Mouse (Mus musculus): ENCODE results near the gene Snx9.

The Snx9 gene

GRCm38 (mm10) chr17:5843641-5843990, 2.5 kb downstream of the Snx9 start:
- DNase-seq (ENCODE audit: low spot score in 2 of 2): no peak

- no peak for DNase-seq (ENCODE audit: low spot score in 2 of 2)
These were observed 4.2 kb downstream of the Snx9 start for GRCm38 (mm10) chr17:5845376-5845775.

GRCm38 (mm10) chr17:5846101-5846500, 5.0 kb downstream of the Snx9 start:
- no peak for DNase-seq (ENCODE audit: low spot score in 2 of 2)

GRCm38 (mm10) chr17:5848706-5849415, 7.7 kb downstream of the Snx9 start:
- DNase-seq (ENCODE audit: low spot score in 2 of 2): no peak

GRCm38 (mm10) chr17:5849421-5849910, 8.3 kb downstream of the Snx9 start:
- peak in 1 of 2 experiments; percentile 25 for DNase-seq (ENCODE audit: low spot score in 2 of 2)

DNA sequence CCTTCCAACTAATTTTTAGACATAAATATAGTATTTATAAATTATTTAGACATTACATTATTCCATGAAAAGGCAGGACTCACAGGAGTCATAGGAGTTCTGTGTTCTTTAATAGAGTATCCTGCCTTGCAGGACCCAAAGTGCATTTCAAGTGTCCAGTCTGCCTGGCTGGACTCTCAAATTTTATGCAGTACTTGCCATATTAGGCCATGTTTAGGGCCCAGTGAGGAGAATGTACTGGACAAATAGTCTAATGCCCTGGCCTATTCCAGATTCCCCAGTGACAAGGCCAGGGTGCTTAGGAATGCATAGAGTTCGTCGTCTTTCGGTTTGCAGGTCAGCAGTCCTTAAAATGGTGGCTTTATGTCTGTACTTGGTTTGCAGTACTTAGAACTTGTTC, 8.9 kb downstream of the Snx9 start:
- DNase-seq (ENCODE audit: low spot score in 2 of 2): no peak

DNA sequence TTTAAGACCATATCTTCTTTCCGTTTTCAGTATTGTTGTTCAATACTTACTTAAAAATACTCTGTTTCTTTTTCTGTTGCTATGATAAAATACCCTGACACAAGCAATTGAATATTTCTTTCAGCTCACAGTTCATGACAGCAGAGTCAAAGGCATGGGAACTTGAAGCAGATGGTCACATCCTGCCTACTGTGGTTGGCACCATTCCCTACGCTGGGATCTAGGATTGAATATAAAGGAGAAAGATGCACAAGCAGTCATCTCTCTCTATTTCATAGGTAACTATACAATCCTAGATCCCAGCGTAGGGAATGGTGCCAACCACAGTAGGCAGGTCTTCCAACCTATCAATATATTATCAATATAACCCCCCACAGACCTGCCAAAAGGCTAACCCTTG, 9.3 kb downstream of the Snx9 start:
- DNase-seq (ENCODE audit: low spot score in 2 of 2): no peak

DNA sequence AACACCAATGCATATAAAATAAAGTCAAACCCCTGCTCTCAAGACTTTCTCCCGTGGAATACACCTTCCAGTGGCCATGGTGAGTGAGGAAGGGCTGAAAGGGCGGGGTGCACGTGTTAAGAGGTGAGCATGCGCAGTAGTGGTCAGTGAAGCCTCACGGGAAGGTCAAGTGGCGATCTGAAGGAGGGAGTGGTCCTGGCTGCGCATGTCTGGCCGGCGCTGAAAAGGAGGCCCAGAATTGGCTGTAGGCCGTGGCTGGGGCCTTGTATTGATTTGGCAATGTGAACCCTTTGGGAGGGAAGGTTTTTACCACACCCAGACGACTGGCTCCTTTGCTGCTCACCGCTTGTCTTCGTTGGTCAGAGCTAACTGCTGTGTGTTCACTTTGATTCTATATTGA, 12.8 kb downstream of the Snx9 start:
- DNase-seq (ENCODE audit: low spot score in 2 of 2): no peak

DNA sequence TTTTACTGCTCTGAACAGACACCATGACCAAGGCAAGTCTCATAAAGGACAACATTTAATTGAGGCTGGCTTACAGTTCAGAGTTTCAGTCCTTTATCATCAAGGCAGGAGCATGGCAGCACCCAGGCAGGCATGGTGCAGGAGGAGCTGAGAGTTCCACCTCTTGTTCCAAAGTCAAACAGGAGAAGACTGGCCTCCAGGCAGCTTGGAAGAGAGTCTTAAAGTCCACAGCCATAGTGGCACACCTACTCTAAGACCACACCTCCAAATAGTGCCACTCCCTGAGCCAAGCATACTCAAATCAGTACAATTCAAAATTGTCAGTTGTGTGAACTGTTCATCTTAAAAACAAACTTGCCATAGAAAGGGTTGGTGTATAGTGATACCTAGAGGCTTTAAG, 14.4 kb downstream of the Snx9 start:
- no peak for DNase-seq (ENCODE audit: low spot score in 2 of 2)

DNA sequence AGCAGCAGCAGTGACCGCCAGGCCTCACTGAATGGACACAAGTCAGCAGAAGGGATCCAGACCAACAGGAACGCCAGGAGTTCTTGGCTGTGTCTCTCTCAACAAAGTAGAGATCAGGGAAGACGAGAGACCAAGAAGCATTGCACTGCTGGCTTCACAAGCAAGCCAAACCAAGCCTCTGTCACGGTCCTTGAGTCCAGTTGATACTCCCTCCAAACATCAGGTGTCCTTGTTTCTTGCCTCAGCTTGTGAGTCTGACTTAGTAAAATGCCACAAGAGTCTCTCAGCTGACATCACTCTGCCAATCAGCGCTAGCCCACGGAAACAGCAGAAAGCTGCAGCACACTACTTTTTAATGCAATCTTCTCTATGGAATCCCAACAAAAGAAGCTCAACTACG, 15.3 kb downstream of the Snx9 start:
- DNase-seq (ENCODE audit: low spot score in 2 of 2): no peak

- no peak for DNase-seq (ENCODE audit: low spot score in 2 of 2)
These were observed 16.1 kb downstream of the Snx9 start for GRCm38 (mm10) chr17:5857206-5857605.

GRCm38 (mm10) chr17:5858209-5858608, 17.1 kb downstream of the Snx9 start:
- DNase-seq (ENCODE audit: low spot score in 2 of 2): no peak

DNA sequence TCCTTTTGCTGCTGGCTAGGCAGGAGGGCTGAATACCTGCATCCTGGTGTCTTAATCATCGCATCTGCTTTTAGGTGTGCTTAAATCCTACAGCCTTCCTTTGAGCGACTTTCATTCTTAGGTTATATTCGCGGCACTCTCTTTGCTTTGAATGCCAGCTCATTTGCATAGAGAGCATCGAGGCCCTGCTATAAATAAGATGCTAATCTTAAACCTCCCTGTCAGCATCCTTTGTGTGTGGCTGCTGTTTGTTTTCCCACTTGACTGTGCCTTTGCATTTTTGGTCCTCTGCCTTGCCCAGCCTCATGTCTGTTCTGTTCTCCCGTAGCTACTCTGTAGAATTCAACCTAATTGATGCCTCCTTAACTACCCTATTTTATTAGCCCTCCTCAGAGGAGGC, 21.2 kb downstream of the Snx9 start:
- no peak for DNase-seq (ENCODE audit: low spot score in 2 of 2)

- DNase-seq (ENCODE audit: low spot score in 2 of 2): no peak
These were observed 21.7 kb downstream of the Snx9 start for GRCm38 (mm10) chr17:5862869-5863268.

DNA sequence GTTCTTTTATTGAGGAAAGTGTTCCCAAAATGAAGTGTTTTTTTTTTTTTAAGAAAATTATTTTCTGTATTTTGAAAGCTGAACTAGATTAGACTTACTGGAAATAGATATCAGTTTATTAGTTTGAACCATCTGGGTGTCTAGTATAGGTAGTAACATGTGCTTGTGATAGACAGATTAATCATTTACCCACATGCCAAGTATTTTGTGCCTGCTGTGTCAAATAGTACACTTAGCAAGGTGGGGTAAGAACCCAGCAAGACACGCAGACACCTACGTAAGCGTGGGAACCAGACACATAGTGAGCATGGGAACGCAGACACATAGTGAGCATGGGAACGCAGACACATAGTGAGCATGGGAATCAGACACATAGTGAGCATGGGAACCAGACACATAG, 22.6 kb downstream of the Snx9 start:
- no peak for DNase-seq (ENCODE audit: low spot score in 2 of 2)

DNA sequence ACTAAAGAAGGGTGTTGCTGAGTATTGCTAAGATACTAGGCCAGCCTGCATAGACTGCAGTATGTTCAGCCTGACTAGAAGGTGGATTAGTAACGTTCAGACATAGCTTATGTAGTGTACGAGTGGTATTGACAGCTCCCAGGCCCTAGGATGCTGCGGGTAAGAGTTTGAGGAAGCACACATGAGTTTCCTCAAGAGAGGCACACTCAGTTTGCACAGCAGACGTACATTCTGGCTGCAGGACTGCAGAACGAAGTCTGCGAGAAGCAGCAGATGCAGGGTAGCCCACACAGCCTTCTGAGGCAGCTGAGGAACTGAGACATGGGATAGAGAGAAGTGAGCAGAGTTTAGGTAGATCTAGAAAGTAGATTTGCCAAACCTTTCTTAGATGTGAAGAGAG, 26.3 kb downstream of the Snx9 start:
- peak; percentile 40 to 44 for DNase-seq (ENCODE audit: low spot score in 2 of 2)

- DNase-seq (ENCODE audit: low spot score in 2 of 2): no peak
These were observed 27.3 kb downstream of the Snx9 start for GRCm38 (mm10) chr17:5868319-5869031.

- DNase-seq (ENCODE audit: low spot score in 2 of 2): no peak
These were observed 28.3 kb downstream of the Snx9 start for GRCm38 (mm10) chr17:5869461-5869860.

GRCm38 (mm10) chr17:5870002-5870401, 28.9 kb downstream of the Snx9 start:
- DNase-seq (ENCODE audit: low spot score in 2 of 2): no peak

DNA sequence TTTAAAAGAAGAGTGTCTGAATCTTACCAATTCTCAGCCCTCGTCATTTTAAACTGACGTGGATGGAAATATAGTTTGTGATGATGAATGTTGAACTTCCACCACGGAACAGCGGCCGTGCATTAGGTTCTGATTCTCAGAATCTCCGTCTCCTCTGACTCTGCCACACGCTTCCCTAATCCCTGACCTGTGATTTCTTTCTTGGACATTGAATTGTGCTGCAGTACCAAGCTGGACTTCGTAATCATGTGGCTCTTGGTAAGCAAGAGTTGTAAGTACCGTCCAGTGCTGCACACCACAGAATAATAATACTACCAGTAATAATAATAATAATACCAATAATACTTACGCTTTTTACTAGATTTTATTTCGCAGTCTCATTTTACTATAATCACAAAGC, 29.6 kb downstream of the Snx9 start:
- DNase-seq (ENCODE audit: low spot score in 2 of 2): no peak

DNA sequence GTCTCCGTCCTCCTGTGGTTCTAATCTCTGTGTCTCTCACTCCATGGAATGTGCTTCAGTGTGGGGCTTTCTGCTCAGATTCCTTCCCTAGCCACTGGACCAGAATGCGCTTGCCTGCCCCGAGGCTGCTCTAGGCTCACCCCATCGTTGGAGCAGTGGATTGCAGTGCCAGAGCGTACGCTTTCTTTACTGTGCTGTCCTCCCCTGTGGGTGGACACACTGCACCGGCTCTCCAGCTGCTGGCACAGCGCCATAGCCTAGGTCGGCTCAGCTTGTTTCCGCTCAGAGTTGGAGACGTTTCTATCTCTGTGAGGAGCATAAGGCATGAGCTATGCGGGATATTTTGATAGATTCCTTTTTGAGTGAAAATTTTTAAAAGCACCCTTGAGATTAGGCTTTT, 31.4 kb downstream of the Snx9 start:
- DNase-seq (ENCODE audit: low spot score in 2 of 2): peak in 1 of 2 experiments; percentile 37

DNA sequence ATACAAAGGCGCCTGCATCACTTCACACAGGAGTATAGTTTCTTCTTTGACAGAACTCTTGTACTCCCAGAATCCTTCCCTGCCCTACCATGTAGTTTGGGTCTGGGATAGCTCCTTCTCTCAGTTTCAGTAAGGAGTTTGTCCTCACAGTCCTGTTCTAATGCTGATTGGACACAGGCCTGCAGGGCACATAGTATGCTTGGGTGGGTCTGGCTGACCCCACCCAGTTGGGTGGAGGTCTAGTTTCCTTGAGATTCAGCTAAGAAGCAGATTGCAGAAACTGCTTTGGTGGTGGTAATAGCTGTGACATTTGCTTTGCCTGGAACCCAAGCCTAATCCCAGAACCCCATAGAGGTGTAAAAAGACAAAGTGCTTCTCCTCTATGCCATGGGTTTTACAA, 33.4 kb downstream of the Snx9 start:
- DNase-seq (ENCODE audit: low spot score in 2 of 2): peak in 1 of 2 experiments; percentile 46

DNA sequence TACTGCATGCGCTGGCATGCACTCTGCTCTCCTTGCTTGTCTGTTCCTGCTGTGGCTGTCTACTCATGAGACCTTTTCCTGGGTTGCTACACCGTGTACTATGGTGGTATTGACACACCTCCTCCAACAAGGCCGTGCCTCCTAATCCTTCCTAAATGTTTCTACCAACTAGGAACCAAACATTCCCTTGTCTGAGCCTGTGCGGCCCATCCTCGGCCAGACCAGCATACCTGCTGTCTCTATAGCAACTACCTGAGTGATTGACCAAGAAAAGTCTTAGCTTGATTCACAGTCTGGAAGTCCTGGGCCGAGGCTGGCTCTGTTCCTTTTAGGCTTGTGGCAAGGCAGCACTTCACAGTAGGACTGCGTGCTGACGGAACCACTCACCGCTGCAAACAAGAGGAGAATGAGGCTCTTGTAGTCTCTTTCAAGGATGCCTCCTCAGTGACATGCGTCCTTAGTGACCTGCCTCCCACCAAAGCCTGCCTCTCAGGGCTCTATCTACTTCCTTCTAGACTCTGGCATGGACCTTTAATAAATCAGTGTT, 36.6 kb downstream of the Snx9 start:
- DNase-seq (ENCODE audit: low spot score in 2 of 2): no peak
